Mouse (Mus musculus) thymus, adult 2 months (tissue): ENCODE results near the gene Gm9936. TPM values are rescaled to one million over a fixed set of nuclear protein-coding genes. Genes with fewer than 3 reads are reported as not detected.

ENCODE experiments used
- DNase-seq: peaks from one replicate; pipeline ENCODE4 v3.0.0; 2021
- H3K27ac ChIP-seq: fragments of 200-500 bp; 2 replicates; pipeline ENCODE4 v1.5.1; 2012; ENCODE audit warnings: low read length, control low read depth; ENCODE audit not compliant: control insufficient read depth, insufficient read depth
- H3K27me3 ChIP-seq: fragments of 200-500 bp; 2 replicates; pipeline ENCODE4 v1.6.1; 2012; ENCODE audit warnings: mild to moderate bottlenecking, low read length, moderate library complexity, mixed read lengths; ENCODE audit not compliant: control insufficient read depth, insufficient read depth
- H3K36me3 ChIP-seq: fragments of 200-500 bp; 2 replicates; pipeline ENCODE4 v1.6.1; 2012; ENCODE audit warnings: mild to moderate bottlenecking, low read length, moderate library complexity; ENCODE audit not compliant: control insufficient read depth, insufficient read depth
- H3K4me1 ChIP-seq: fragments of 200-500 bp; replicated peaks from 2 replicates; pipeline ENCODE4 v1.6.1; 2012; ENCODE audit warnings: low read length; ENCODE audit not compliant: control insufficient read depth, insufficient read depth
- H3K4me3 ChIP-seq: fragments of 200-500 bp; 2 replicates; pipeline ENCODE4 v1.5.1; 2012; ENCODE audit warnings: mild to moderate bottlenecking, low read length, control low read depth, moderate library complexity; ENCODE audit not compliant: control insufficient read depth, insufficient read depth
- CTCF ChIP-seq: fragments of 200-500 bp; IDR thresholded peaks from 2 replicates; pipeline ENCODE4 v1.5.1; 2012; ENCODE audit warnings: mild to moderate bottlenecking, control low read depth, low read length, moderate library complexity, borderline replicate concordance; ENCODE audit not compliant: control insufficient read depth, poor library complexity, insufficient read depth; ENCODE audit errors: extremely low read depth
- POLR2A ChIP-seq: fragments of 200-500 bp; IDR thresholded peaks from 2 replicates; pipeline ENCODE4 v1.6.1; 2012; ENCODE audit warnings: mild to moderate bottlenecking, low read length, control low read depth, moderate library complexity; ENCODE audit not compliant: control insufficient read depth, poor library complexity, insufficient read depth; ENCODE audit errors: extremely low read depth
- WGBS: fragments of 180-500 bp; shearing (Covaris S2); methylation state at CpG from one replicate; pipeline ENCODE4 v1.1.7; 2018; 5-methylcytosine and 5-hydroxymethylcytosine counted together
- polyA plus RNA-seq: library from polyadenylated mRNA; depleted of rRNA; stranded (reverse); fragments of >200 nt; gene quantifications from 2 replicates; pipeline ENCODE4 v1.2.3, GENCODE M21; 2012

Gm9936 gene
- polyA plus RNA-seq, 1 experiment, result not detected

DNA sequence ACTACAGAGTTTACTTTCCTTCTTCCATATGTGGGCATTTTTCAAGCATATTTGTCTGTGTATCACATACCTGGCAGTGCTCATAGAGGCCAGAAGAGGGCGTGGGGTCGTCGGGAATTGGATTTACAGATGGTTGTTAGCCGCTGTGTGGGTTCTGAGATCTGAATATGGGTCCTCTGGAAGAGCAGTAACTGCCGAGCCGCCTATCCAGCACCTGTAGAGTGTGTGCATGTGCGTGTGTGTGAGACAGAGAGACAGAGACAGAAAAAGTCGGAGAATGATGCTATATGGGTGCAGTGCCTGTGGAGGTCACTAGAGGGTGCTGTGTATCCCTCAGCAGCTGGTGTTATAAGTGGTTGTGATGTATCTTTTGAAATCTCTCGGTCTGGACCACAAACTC is 34.3 kb downstream of the Gm9936 start:
- WGBS, result 8% methylated on average over 9 of the region's 9 CpGs

DNA sequence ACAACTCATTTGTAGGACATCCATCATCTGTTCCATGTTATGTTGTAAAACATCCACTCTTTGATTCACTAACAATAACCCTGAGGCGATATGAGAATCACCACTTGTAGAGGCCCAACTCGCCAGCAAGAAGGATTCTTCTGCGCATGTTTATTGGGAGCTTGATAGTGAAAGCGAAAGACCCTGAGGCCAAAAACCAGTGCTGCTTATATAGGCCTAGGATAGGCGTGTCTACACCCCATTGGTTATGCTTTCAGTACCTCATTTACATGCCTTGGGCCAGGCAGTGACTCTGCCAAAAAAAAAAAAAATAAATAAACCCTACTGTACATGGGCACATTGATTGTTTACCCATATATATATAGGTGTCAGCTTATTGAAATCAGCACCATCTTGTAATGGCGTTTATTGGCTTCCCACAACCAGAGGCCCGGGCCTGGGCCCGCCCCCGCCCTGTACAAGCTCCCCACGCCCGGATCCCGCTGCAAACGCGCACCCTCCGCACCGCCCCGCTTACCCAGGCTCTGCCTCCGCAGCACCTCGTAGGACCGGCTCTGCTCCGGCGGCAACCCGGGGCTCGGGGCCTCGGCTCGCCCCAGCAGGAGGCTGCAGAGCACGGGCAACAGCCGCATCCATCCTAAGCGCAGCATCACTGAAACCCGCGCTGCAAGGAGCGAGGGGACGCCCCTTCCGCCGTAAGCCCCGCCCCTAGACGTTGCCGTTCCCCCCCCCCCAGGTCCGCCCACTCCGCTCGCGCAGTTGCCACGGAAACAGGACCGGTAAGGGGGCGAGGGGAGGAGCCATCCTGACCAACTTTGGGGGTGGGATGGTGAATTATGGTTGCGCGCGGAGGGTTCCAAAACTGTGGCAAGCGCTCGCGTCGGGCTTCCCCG is 35.4 kb downstream of the Gm9936 start, which contains the start of gene 1500011B03Rik:
1500011B03Rik (minus strand) TSS at position 673 of the 893 bp plus-strand sequence.
- WGBS, result 12% methylated on average over 53 of the region's 53 CpGs
- Histone ChIP-seq H3K27me3 (no peaks in the 10 kb centered on the region), H3K27ac (no peak within 1 kb of the TSS), H3K4me1 (peaks cover 13% of the 10 kb centered on the region), H3K36me3 (no peaks in the 10 kb centered on the region), H3K4me3 (peak within 1 kb of the TSS; percentile 71)
- no peak for TF ChIP-seq POLR2A
- TF ChIP-seq CTCF, result peak; percentile 62
- peak; percentile 69 for DNase-seq

More for the DNA sequence above, 34.3 kb downstream of the Gm9936 start:
- no peaks in the 10 kb centered on the region for H3K36me3 ChIP-seq
- no peaks in the 10 kb centered on the region for H3K27me3 ChIP-seq
- H3K4me3 ChIP-seq, result no peak overlapping the region
- TF ChIP-seq POLR2A (no peak), CTCF (peak; percentile 96; the same call in 1 of the 2 replicates)
- H3K27ac ChIP-seq, result no peak overlapping the region
- DNase-seq, result peak; percentile 48
- H3K4me1 ChIP-seq, result peaks cover 13% of the 10 kb centered on the region

DNA sequence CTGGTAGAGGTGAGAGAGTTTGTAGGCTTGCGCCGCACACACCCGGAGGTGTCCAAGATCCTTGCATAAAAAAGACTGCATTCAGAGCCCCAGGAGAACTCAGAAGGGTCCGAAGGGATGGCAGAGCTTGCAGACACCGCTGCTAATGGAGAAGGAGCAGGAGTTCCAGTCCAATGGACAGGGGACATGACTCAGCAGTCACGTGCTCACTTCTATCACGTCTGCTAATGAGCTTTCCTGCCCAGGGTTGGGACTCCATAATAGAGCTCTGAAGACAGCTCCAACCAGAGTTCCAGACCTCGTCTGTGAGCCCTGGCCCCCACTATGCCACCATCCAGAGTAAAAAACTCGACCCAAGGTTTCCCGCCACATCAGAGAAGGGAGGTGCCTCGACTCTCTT is 40.4 kb downstream of the Gm9936 start:
- TF ChIP-seq POLR2A (no peak), CTCF (no peak)
- Histone ChIP-seq H3K36me3 (no peaks in the 10 kb centered on the region), H3K27ac (no peak overlapping the region), H3K27me3 (no peaks in the 10 kb centered on the region), H3K4me1 (no peaks in the 10 kb centered on the region; the same call in 1 of the 2 replicates), H3K4me3 (no peak overlapping the region)
- no peak for DNase-seq
- 80% methylated on average over 11 of the region's 11 CpGs for WGBS

DNA sequence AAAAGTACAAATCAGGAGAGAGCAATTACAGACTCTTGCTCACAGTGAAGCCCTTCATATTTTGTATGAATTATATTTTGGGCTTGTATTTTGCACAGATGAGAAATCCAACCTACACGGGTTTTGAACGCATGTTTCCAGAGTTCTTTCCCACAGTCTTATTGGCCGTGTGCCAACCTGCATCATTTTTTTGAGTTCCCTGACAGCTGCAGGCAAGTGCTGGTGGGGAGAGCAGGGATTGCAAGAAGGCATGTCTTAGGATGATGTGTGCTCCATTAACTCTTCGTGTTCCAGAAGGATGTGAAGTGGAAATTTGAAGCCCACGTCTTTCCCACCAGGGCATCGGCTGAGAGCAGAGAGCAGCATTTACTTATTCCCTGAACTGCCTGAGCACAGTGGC is 41.9 kb downstream of the Gm9936 start:
- H3K4me1 ChIP-seq, result peaks cover 4% of the 10 kb centered on the region
- no peaks in the 10 kb centered on the region for H3K27me3 ChIP-seq
- no peak overlapping the region for H3K27ac ChIP-seq
- WGBS, result 85% methylated on average over 6 of the region's 6 CpGs
- no peaks in the 10 kb centered on the region for H3K36me3 ChIP-seq
- DNase-seq, result no peak
- TF ChIP-seq POLR2A, result no peak
- no peak for TF ChIP-seq CTCF
- no peak overlapping the region for H3K4me3 ChIP-seq

DNA sequence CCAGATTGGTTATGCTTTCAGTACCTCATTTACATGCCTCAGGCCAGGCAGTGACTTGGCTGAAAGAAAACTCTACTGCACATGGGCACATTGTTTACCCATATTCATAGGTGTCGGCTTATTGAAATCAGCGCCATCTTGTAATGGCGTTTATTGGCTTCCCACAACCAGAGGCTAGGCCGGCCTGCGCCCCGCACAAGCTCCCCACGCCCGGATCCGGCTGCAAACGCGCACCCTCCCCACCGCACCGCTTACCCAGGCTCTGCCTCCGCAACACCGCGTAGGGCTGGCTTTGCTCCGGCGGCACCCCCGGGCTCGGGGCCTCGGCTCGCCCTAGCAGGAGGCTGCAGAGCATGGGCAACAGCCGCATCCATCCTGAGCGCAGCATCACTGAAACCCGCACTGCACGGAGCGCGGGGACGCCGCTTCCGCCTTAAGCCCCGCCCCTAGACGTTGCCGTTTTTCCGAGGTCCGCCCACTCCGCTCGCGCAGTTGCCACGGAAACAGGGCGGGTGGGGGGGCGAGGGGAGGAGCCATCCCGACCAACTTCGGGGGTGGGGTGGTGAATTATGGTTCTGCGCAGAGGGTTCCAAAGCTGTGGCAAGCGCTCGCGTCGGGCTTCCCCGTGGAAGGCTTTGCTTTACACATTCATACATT is 44.8 kb downstream of the Gm9936 start:
- DNase-seq, result peak; percentile 84
- TF ChIP-seq POLR2A (peak; percentile 62), CTCF (no peak)
- peaks cover 4% of the 10 kb centered on the region for H3K4me1 ChIP-seq
- no peak overlapping the region for H3K27ac ChIP-seq
- no peaks in the 10 kb centered on the region for H3K27me3 ChIP-seq
- H3K4me3 ChIP-seq, result peak overlapping the region; percentile 96
- WGBS, result under 1% methylated on average over 50 of the region's 50 CpGs
- no peaks in the 10 kb centered on the region for H3K36me3 ChIP-seq

DNA sequence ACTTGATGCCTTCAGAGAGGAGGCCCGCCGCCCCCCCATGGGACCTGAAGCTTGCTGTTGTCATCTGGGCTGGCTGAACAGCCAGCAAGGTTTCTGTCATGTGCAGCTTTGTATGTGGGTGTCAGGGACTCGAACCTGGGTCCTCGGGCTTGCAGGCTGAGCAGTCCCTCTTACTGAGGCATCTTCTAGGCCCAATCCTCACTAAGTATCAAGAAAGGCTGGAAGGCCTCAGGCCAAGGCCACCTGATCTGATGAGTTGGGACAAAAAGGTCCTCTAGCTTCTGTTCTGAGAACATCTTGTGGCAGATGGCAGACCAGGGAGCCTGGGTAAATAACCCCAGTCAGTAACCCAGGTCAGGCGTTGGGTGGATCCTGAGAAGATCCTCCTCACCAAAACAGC is 48.7 kb downstream of the Gm9936 start:
- Histone ChIP-seq H3K4me1 (peaks cover 19% of the 10 kb centered on the region), H3K36me3 (no peaks in the 10 kb centered on the region; the same call in 1 of the 2 replicates), H3K4me3 (no peak overlapping the region), H3K27ac (no peak overlapping the region), H3K27me3 (no peaks in the 10 kb centered on the region)
- no peak for DNase-seq
- TF ChIP-seq POLR2A (no peak), CTCF (no peak)
- 96% methylated on average over 5 of the region's 5 CpGs for WGBS
